Mouse (Mus musculus) intestine, embryonic 15.5 days (tissue): ENCODE results near the gene Stk11ip. TPM values are rescaled to one million over a fixed set of nuclear protein-coding genes. Genes with fewer than 3 reads are reported as not detected.

ENCODE experiments used
- polyA plus RNA-seq: library from polyadenylated mRNA; unstranded; fragments of >200 nt; fragmentation: Nextera tagmentation; extraction: Ambion mirVana; gene quantifications from 2 replicates; pipeline ENCODE4 v1.2.1, GENCODE M21; 2015

The Stk11ip gene
- polyA plus RNA-seq, 1 experiment from 2014 or later: 18.9 TPM

Other genes starting within 250 kb of the Stk11ip start
- 12.7 and 13.8 TPM in 2 replicates for gene Resp18, start 243.1 kb upstream of the Stk11ip start, polyA plus RNA-seq
- gene Dnpep, start 203.5 kb upstream of the Stk11ip start, polyA plus RNA-seq: 131 and 145 TPM in 2 replicates
- 105 and 111 TPM in 2 replicates for gene Des, start 161.2 kb upstream of the Stk11ip start, polyA plus RNA-seq
- gene Speg, start 146.2 kb upstream of the Stk11ip start, polyA plus RNA-seq: 35.6 and 39.3 TPM in 2 replicates
- gene Gmppa, start 85.6 kb upstream of the Stk11ip start, polyA plus RNA-seq: 98.9 and 103 TPM in 2 replicates
- gene Asic4, start 71.1 kb upstream of the Stk11ip start, polyA plus RNA-seq: 2.6 and 2.7 TPM in 2 replicates
- gene Chpf, start 42.2 kb upstream of the Stk11ip start, polyA plus RNA-seq: 35.9 and 36.9 TPM in 2 replicates
- gene Tmem198, start 42.0 kb upstream of the Stk11ip start, polyA plus RNA-seq: 2.2 and 2.4 TPM in 2 replicates
- 70.3 and 70.5 TPM in 2 replicates for gene Obsl1, start 15.1 kb upstream of the Stk11ip start, polyA plus RNA-seq
- gene Inha, start 14.5 kb upstream of the Stk11ip start, polyA plus RNA-seq: 5.2 and 8.9 TPM in 2 replicates
- 13.4 and 14.1 TPM in 2 replicates for gene Slc4a3, start 24.7 kb downstream of the Stk11ip start, polyA plus RNA-seq